Mouse (Mus musculus): ENCODE measurements around the gene Rdh5.

Rdh5 gene

DNA sequence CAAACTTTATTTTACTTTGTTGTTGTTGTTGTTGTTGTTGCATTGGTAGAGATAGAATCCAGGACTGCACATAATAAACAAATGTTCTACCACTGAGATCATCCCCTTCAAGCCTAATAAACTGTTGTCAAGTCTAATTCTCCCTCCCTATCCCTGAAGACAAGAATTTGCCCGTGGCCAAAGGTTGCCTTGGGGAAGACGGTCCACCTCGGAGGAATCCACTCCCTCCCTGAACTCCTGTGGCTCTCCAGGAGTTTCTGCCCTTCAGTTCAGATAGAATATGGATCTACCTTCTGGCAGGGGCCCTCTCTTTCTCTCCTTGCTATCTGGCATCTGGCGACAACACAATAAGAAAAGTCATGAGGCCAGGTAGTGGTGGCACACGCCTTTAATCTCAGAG lies 17.9 kb downstream of the Rdh5 start:
- DNase-seq (ENCODE audit: low read depth) = no peak

DNA sequence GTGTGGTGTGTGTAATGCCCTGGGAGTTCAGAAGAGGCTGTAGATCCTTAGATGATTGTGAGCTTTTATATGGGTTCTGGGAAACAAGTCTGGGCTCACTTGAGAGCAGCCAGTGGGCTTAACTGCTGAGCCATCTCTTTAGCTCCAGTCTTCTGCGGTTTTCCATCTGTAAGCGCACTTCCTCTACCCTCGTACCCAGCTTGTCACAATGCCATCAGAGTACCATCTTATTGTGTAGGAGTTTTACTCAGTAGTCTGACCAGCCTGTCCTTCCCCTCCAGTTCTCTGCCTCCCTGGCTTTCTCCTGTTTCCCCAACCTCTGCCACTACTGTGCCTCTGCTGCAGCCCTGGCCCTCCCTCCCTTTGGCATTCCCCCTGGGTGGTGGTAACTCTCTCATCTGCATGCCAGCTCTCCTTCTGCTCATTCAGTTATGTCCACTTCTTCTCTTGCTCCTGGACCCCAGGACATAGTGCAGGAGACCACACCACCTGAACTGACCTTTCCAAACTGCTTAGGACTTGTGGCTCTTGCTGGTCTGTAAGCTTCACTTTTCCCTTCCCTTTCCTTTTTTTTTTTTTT lies 20.2 kb downstream of the Rdh5 start:
- DNase-seq (ENCODE audit: low read depth) = no peak

DNA sequence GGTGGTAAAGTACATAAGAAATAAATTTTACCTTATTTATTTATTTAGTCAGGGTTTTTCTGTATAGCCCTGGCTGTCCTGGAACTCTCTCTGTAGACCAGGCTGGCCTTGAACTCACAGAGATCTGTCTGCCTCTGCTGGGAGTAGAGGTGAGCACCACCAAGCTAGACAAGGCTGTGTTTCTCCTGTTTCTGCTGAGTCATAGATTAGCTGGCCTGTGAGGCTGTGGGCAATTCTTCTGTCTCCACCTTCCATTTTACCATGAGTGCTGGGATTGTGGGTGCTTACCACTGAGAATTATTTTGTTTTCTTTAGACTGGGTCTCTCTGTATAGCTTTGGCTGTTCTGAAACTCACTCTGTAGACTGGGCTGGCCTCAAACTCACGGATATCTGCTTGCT lies 21.3 kb downstream of the Rdh5 start:
- no peak for DNase-seq (ENCODE audit: low read depth)

- no peak for DNase-seq (ENCODE audit: low read depth)
Observed at GRCm38 (mm10) chr10:128900698-128901097, 22.0 kb downstream of the Rdh5 start, which contains the start of gene Cd63. TSS of gene Cd63 (plus strand) at chr10:128900989.

- DNase-seq (ENCODE audit: low read depth) = no peak
Observed at GRCm38 (mm10) chr10:128899759-128900490, 22.8 kb downstream of the Rdh5 start.

DNA sequence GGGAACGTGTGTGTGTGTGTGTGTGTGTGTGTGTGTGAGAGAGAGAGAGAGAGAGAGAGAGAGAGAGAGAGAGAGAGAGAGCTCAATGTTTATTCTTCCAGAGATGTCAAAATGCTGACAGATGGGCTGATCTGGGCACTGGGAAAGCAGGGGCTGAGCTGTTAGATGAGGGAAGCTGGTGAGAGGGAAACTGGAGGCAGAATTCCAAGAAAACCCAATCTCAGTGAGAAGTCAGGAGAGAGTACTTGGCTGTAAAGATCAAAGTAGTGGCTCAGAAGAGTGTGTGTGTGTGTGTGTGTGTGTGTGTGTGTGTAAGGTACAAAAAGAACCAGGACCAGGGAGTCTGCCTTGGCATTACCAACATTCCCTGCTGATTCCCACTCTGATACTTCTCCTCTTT lies 25.2 kb downstream of the Rdh5 start:
- peak; percentile 50 for DNase-seq (ENCODE audit: low read depth)

DNA sequence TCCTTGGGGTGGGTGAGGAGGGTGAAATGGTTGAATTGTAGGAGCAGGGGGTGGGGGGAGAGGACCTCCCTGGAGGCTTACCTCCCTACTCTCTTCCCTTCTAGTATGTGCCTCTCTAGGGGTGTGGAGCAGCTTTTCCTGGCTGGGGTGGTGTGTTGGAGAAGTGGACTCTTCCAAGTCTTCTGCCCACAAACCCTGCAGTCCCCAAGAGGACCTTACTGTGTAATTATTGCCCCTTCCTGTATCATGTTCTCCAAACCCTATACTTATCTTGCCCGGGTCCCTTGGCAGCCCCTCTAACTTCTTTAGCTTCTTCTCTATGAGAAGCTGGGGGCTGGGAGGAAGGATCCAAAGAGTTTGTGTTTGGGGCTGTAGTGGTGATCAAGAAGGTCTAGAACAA lies 25.9 kb downstream of the Rdh5 start:
- DNase-seq (ENCODE audit: low read depth) = no peak

DNA sequence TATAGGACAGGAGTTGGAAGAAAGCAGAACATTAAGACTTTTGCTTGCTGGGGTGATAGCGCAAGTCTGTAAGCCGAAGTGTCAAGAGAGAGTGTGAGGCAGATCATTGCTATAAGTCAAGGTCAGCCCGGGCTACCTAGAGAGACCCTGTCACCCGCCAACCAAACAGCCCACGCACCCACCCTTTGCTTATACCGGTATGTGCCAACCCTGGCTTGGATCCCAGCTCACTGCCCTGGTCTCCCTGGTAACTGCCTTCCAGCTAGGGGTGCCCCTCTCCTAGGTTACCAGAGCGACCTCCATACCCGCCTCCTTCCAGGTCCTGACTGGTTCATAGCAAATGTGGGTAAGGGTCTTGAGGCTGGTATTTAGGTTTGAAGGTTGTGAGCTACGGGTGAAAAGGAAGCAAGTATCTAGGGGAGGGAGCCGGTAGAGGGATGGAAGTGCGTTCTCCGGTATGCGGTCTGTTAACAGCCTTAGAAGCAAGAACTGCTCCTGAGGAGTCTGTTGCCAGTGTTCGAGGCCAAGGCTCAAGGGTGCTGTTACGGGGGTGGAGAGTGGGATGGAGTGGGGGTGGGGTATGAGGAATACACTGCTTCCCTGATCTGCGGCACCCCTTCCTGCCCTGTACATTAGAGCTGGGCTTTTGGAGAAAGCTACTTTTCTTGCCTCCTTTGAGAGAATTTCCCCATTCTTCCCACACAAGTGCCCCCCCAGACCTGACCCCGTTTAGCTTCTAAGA lies 26.6 kb downstream of the Rdh5 start:
- no peak for DNase-seq (ENCODE audit: low read depth)

- peak; percentile 95 for DNase-seq (ENCODE audit: low read depth)
Observed at GRCm38 (mm10) chr10:128895437-128895836, 27.3 kb downstream of the Rdh5 start.

DNA sequence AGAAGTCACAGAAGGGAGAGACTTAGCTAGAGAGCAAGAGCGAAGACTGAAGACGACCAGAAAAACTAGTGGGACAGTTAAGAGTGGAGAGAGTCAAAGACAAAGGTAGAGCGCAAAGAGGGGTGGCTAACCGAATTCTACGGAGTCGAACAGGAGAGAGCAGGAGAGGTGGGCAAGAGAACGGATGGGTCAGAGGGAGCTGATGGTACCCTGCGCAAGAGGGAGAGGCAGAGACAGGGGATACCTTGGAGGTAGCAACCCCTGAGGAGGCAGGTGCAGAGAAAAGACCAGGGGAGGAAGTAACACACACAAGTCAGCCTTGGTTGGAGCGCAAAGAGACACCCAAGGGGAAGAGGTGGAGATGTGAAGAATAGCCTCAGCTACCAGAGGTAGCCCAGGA lies 30.4 kb downstream of the Rdh5 start:
- DNase-seq (ENCODE audit: low read depth) = no peak

DNA sequence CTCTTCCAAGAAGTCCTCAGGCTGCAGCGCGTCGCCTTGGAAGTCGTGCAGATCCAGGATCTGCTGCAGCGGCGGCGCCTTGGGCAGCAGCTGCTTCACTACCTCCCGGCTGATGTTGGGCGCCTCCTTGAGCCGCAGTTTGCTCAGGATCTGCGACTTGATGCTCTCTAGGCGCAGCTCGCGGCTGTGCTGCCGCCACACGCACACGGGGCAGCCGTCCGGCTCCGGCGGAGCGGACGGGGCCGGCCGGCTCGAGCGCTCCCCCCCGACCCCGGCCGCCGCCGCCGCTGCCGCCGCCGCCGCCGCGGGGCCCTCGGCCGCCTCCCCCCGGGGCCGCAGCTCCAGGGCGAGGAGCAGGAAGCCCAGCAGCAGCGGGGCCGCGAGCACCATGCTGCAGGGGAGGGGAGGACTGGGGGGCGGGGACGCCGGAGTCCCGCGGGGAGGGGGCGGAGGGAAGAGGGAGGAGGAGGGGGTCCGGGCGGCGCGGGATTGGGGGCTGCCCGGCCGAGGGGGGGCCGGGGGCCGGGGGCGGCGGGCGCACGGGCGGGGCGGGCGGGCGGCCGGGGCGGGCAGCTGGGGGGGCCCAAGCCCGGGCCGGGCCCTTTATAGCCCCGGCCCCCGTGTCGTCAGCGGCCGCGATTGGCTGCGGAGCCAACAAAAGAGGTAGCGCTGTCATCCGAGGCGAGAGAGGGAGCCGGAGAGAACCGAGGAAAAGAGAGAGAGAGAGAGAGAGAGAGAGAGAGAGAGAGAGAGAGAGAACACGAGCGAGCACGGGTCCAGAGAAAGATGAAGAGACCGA lies 31.2 kb downstream of the Rdh5 start, which contains the start of gene Gdf11:
Gene Gdf11 (minus strand): TSS at position 423 of the 799 bp plus-strand sequence.
- peak; percentile 87 for DNase-seq (ENCODE audit: low read depth)

GRCm38 (mm10) chr10:128890383-128891295 lies 32.0 kb downstream of the Rdh5 start:
- DNase-seq (ENCODE audit: low read depth) = no peak

- no peak for DNase-seq (ENCODE audit: low read depth)
Observed at GRCm38 (mm10) chr10:128889846-128890245, 32.8 kb downstream of the Rdh5 start.

GRCm38 (mm10) chr10:128888941-128889827 lies 33.5 kb downstream of the Rdh5 start:
- no peak for DNase-seq (ENCODE audit: low read depth)

GRCm38 (mm10) chr10:128882067-128882466 lies 40.6 kb downstream of the Rdh5 start:
- no peak for DNase-seq (ENCODE audit: low read depth)

- DNase-seq (ENCODE audit: low read depth) = no peak
Observed at GRCm38 (mm10) chr10:128878811-128879210, 43.9 kb downstream of the Rdh5 start.

GRCm38 (mm10) chr10:128878291-128878690 lies 44.4 kb downstream of the Rdh5 start:
- peak; percentile 70 for DNase-seq (ENCODE audit: low read depth)

GRCm38 (mm10) chr10:128870341-128870740 lies 52.3 kb downstream of the Rdh5 start:
- no peak for DNase-seq (ENCODE audit: low read depth)

- DNase-seq (ENCODE audit: low read depth) = no peak
Observed at GRCm38 (mm10) chr10:128866518-128866917, 56.2 kb downstream of the Rdh5 start.

DNA sequence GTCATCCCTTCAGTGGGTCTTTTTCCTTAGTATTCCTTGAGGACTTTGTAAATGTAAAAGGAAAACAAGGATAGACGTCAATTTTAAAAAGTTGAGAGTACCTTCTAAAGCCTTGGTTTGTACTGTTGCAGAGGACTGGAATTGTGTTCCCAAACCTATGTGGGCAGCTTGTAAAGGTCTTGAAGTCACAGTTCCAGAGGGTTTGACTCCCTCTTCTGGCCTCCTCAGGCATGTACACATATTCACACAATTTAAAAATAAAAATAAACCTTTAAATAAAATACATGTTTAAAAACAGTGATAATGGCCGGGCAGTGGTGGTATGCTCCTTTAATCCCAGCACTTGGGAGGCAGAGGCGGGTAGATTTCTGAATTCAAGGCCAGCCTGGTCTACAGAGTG lies 56.6 kb downstream of the Rdh5 start:
- peak; percentile 57 for DNase-seq (ENCODE audit: low read depth)
